7 mouse cellular contexts compared by ENCODE assay signal in genomic region chr5:117977501-117978158, GRCm38 (mm10). TPM values are rescaled to one million over a fixed set of nuclear protein-coding genes. Genes with fewer than 3 reads are reported as not detected.
A peak's percentile ranks its signal among the peaks of the same experiment; 100 is the strongest.
DNase-seq lines count a peak whose midpoint lies in the region; ATAC-seq and TF ChIP-seq lines count a peak whose summit lies in the region.

No protein-coding gene starts in this region.

- no peak for TF ChIP-seq POLR2A in liver, adult 2 months (IDR thresholded peaks at IDR 0.05; ENCODE audit: extremely low read depth, insufficient read depth, low read length)
- no peak for TF ChIP-seq POLR2A in brain, embryonic 14.5 days (IDR thresholded peaks at IDR 0.05; ENCODE audit: borderline replicate concordance, extremely low read depth, insufficient read depth, insufficient read length, poor library complexity, severe bottlenecking)

- peaks cover 14% of the 10 kb centered on the region; the same call in 1 of the 2 replicates for H3K36me3 ChIP-seq in liver, adult 2 months (ENCODE audit: control insufficient read depth, insufficient read depth, low read length)
- peaks cover 37% of the 10 kb centered on the region for H3K36me3 ChIP-seq in midbrain, embryonic 12.5 days
- H3K36me3 ChIP-seq in stomach, embryonic 16.5 days (ENCODE audit: control insufficient read depth, insufficient read depth, low read length) = 0 out of 2 replicates have a peak, but pooled peaks cover 3% of the 10 kb centered on the region

- peak; percentile 60 for ATAC-seq in granulocyte monocyte progenitor cell, adult 5-6 weeks (replicated peaks; ENCODE audit: poor library complexity, severe bottlenecking)
- ATAC-seq in midbrain, embryonic 12.5 days (ENCODE audit: low FRiP score, low read depth) = no peak
- ATAC-seq in stomach, embryonic 16.5 days (ENCODE audit: insufficient read depth, low FRiP score) = no peak

- TF ChIP-seq CTCF in liver, adult 2 months (IDR thresholded peaks at IDR 0.05; ENCODE audit: low read depth, low read length) = no peak
- no peak for TF ChIP-seq CTCF in brain, embryonic 14.5 days (IDR thresholded peaks at IDR 0.05; ENCODE audit: borderline replicate concordance, extremely low read depth, insufficient read depth, insufficient read length)

- peaks cover 29% of the 10 kb centered on the region for H3K4me1 ChIP-seq in liver, adult 2 months (ENCODE audit: control insufficient read depth, insufficient read depth, low read length)
- H3K4me1 ChIP-seq in midbrain, embryonic 12.5 days = peaks cover 38% of the 10 kb centered on the region
- H3K4me1 ChIP-seq in stomach, embryonic 16.5 days (ENCODE audit: control insufficient read depth, insufficient read depth, low read length) = peaks cover 23% of the 10 kb centered on the region

- DNase-seq in liver, adult 2 months (ENCODE audit: extremely low read depth, low read depth, low spot score) = no peak
- DNase-seq in liver = no peak
- peak; percentile 79 for DNase-seq in brain, embryonic 14.5 days (ENCODE audit: low read depth)
- peak; percentile 37 to 44 for DNase-seq in layer of hippocampus, postnatal 36 days

- H3K4me2 ChIP-seq in midbrain, embryonic 12.5 days (replicated peaks) = peak overlapping the region; percentile 82
- peak overlapping the region; percentile 62 for H3K4me2 ChIP-seq in stomach, embryonic 16.5 days (ENCODE audit: low read depth, low read length)

- H3K9me3 ChIP-seq in midbrain, embryonic 12.5 days = no peaks in the 10 kb centered on the region
- H3K9me3 ChIP-seq in stomach, embryonic 16.5 days (replicated peaks; ENCODE audit: control insufficient read depth, low read length) = no peaks in the 10 kb centered on the region

- H3K9ac ChIP-seq in liver, adult 2 months (ENCODE audit: low read depth, low read length) = peak overlapping the region; percentile 99
- H3K9ac ChIP-seq in midbrain, embryonic 12.5 days (replicated peaks) = peak overlapping the region; percentile 99
- H3K9ac ChIP-seq in stomach, embryonic 16.5 days (ENCODE audit: low read length) = peak overlapping the region; percentile 90

- no peaks in the 10 kb centered on the region for H3K27me3 ChIP-seq in liver, adult 2 months (ENCODE audit: control insufficient read depth, insufficient read depth, low read length)
- H3K27me3 ChIP-seq in midbrain, embryonic 12.5 days = no peaks in the 10 kb centered on the region
- no peaks in the 10 kb centered on the region for H3K27me3 ChIP-seq in stomach, embryonic 16.5 days (ENCODE audit: control insufficient read depth, insufficient read depth, low read length)

- peak overlapping the region; percentile 90 for H3K27ac ChIP-seq in liver, adult 2 months (replicated peaks; ENCODE audit: insufficient read depth, low read depth, low read length)
- peak overlapping the region; percentile 88 for H3K27ac ChIP-seq in midbrain, embryonic 12.5 days (replicated peaks)
- peak overlapping the region; percentile 76; the same call in 1 of the 2 replicates for H3K27ac ChIP-seq in stomach, embryonic 16.5 days (ENCODE audit: low read length)

- H3K79me2 ChIP-seq in liver, adult 2 months (ENCODE audit: control insufficient read depth, insufficient read depth, low read length) = peaks cover 14% of the 10 kb centered on the region

- peak overlapping the region; percentile 99 for H3K4me3 ChIP-seq in liver, adult 2 months (ENCODE audit: insufficient read depth, low read depth, low read length)
- H3K4me3 ChIP-seq in midbrain, embryonic 12.5 days = peak overlapping the region; percentile 100
- peak overlapping the region; percentile 95 for H3K4me3 ChIP-seq in stomach, embryonic 16.5 days (replicated peaks; ENCODE audit: low read length)

- 6% methylated on average over 30 of the region's 30 CpGs for WGBS in liver, adult 2 months
- WGBS in midbrain, embryonic 12.5 days = 12% methylated on average over 28 of the region's 30 CpGs
- 7% methylated on average over 30 of the region's 30 CpGs for WGBS in stomach, embryonic 16.5 days

RNA-seq across cellular contexts. Expression of gene Fbxo21, which starts 1.1 kb away (rescaled TPM):
- total RNA-seq in liver, adult 2 months (2014; rRNA removed) = 55.8 and 83.0 TPM in 2 replicates
- polyA plus RNA-seq in liver, adult 2 months (2012; rRNA removed) = 41.9 and 79.0 TPM in 2 replicates
- polyA plus RNA-seq in brain, embryonic 14.5 days (2012; rRNA removed) = 171 and 178 TPM in 2 replicates
- total RNA-seq in granulocyte monocyte progenitor cell, adult 5-6 weeks (2014; fragmentation: Nextera tagmentation) = 12.2 and 13.8 TPM in 2 replicates
- 14.0 and 19.5 TPM in 2 replicates for total RNA-seq in granulocyte monocyte progenitor cell, adult 5-6 weeks (2017)
- 100 to 1,000 TPM; 145 to 152 TPM for total RNA-seq in layer of hippocampus, postnatal 36 days (2021)
- 146 and 153 TPM in 2 replicates for polyA plus RNA-seq in midbrain, embryonic 12.5 days (2016; fragmentation: Nextera tagmentation; extraction: Ambion mirVana)
- polyA plus RNA-seq in stomach, embryonic 16.5 days (2015; fragmentation: Nextera tagmentation; extraction: Ambion mirVana) = 56.7 and 57.5 TPM in 2 replicates

RNA-seq across cellular contexts. Expression of gene Tesc, which starts 49.9 kb away (rescaled TPM):
- 0.18 and 0.94 TPM in 2 replicates for total RNA-seq in liver, adult 2 months (2014; rRNA removed)
- polyA plus RNA-seq in liver, adult 2 months (2012; rRNA removed) = 0.35 and 0.41 TPM in 2 replicates
- 2.6 and 3.0 TPM in 2 replicates for polyA plus RNA-seq in brain, embryonic 14.5 days (2012; rRNA removed)
- total RNA-seq in granulocyte monocyte progenitor cell, adult 5-6 weeks (2014; fragmentation: Nextera tagmentation) = 8.5 TPM in 1 of 2 replicates, not detected in the other
- total RNA-seq in granulocyte monocyte progenitor cell, adult 5-6 weeks (2017) = 0.56 and 0.82 TPM in 2 replicates
- total RNA-seq in layer of hippocampus, postnatal 36 days (2021) = 10 to 100 TPM; 92.5 to 93.1 TPM
- 1.5 and 1.8 TPM in 2 replicates for polyA plus RNA-seq in midbrain, embryonic 12.5 days (2016; fragmentation: Nextera tagmentation; extraction: Ambion mirVana)
- 26.1 and 27.4 TPM in 2 replicates for polyA plus RNA-seq in stomach, embryonic 16.5 days (2015; fragmentation: Nextera tagmentation; extraction: Ambion mirVana)

Comparison
In these comparisons a context has a peak if more than half of its experiments do, and no peak if none do; other contexts are left out.
1. DNase-seq: peak in brain, embryonic 14.5 days (single experiment) and layer of hippocampus, postnatal 36 days (2 of 2); none in liver, adult 2 months (single experiment) and liver (single experiment).
2. Peak in every context shown above with its lines, with median percentiles within 50 percentile points of each other: H3K27ac ChIP-seq, H3K4me3 ChIP-seq and H3K9ac ChIP-seq.